Mouse (Mus musculus) heart, adult 11 months (tissue): ENCODE measurements at regions not wholly inside any gene's neighbourhood (a gene's known extent, or its start where the extent isn't known, plus 50 kb on each side); places are given as distances from the start of the nearest gene placed in this dataset.

Experiments
- DNase-seq: peaks from one replicate; pipeline ENCODE4 v3.0.0; 2022

- DNase-seq: no peak
Observed at GRCm38 (mm10) chr2:61221157-61221556, 258.2 kb upstream of the Rbms1 start.

GRCm38 (mm10) chr2:61213951-61214350, 251.0 kb upstream of the Rbms1 start:
- DNase-seq: no peak

- DNase-seq: no peak
Observed at GRCm38 (mm10) chr2:61201387-61201786, 238.4 kb upstream of the Rbms1 start.

- no peak for DNase-seq
Observed at GRCm38 (mm10) chr2:61193976-61194375, 231.0 kb upstream of the Rbms1 start.

GRCm38 (mm10) chr2:61182424-61182979, 219.5 kb upstream of the Rbms1 start:
- no peak for DNase-seq

GRCm38 (mm10) chr2:61177801-61178200, 214.8 kb upstream of the Rbms1 start:
- DNase-seq: peak; percentile 44

- peak; percentile 96 for DNase-seq
Observed at GRCm38 (mm10) chr2:61176807-61177206, 213.8 kb upstream of the Rbms1 start.

- peak; percentile 81 for DNase-seq
Observed at GRCm38 (mm10) chr2:61173581-61173980, 210.6 kb upstream of the Rbms1 start.

- peak; percentile 8 for DNase-seq
Observed at GRCm38 (mm10) chr2:61161336-61161735, 198.3 kb upstream of the Rbms1 start.

- DNase-seq: no peak
Observed at GRCm38 (mm10) chr2:61159761-61160160, 196.8 kb upstream of the Rbms1 start.

GRCm38 (mm10) chr2:61138998-61139631, 176.1 kb upstream of the Rbms1 start:
- peak; percentile 99 for DNase-seq

GRCm38 (mm10) chr2:61138625-61138997, 175.6 kb upstream of the Rbms1 start:
- DNase-seq: peak; percentile 93

- DNase-seq: peak; percentile 21
Observed at GRCm38 (mm10) chr2:61137378-61137777, 174.4 kb upstream of the Rbms1 start.

GRCm38 (mm10) chr2:61136926-61137325, 173.9 kb upstream of the Rbms1 start:
- DNase-seq: peak; percentile 92

GRCm38 (mm10) chr2:61123046-61123806, 160.2 kb upstream of the Rbms1 start:
- DNase-seq: peak; percentile 71

GRCm38 (mm10) chr2:61121281-61121680, 158.3 kb upstream of the Rbms1 start:
- DNase-seq: peak; percentile 68

GRCm38 (mm10) chr2:61114620-61115019, 151.6 kb upstream of the Rbms1 start:
- DNase-seq: peak; percentile 75

GRCm38 (mm10) chr2:61113916-61114315, 150.9 kb upstream of the Rbms1 start:
- peak; percentile 50 for DNase-seq

GRCm38 (mm10) chr2:61110591-61110990, 147.6 kb upstream of the Rbms1 start:
- DNase-seq: peak; percentile 80

GRCm38 (mm10) chr2:61109564-61109963, 146.6 kb upstream of the Rbms1 start:
- DNase-seq: peak; percentile 53

- DNase-seq: peak; percentile 33
Observed at GRCm38 (mm10) chr2:61105169-61105568, 142.2 kb upstream of the Rbms1 start.

- DNase-seq: peak; percentile 89
Observed at GRCm38 (mm10) chr2:61100854-61101253, 137.9 kb upstream of the Rbms1 start.

GRCm38 (mm10) chr2:61088501-61088900, 125.5 kb upstream of the Rbms1 start:
- no peak for DNase-seq

GRCm38 (mm10) chr2:61084835-61085234, 121.8 kb upstream of the Rbms1 start:
- DNase-seq: no peak
